Mouse (Mus musculus): ENCODE data around the gene Brap. TPM values are rescaled to one million over a fixed set of nuclear protein-coding genes. Genes with fewer than 3 reads are reported as not detected.
"Not testable (repeated sequence)": the region's sequence is repeated elsewhere in the genome, so short reads cannot be mapped to it uniquely, and the experiment has no call there.

Gene Brap
- polyA plus RNA-seq (2016; fragmentation: Nextera tagmentation; extraction: Ambion mirVana): 47.1 and 48.3 TPM in 2 replicates

- peak; percentile 76 for ATAC-seq (ENCODE audit: insufficient number of reproducible peaks, insufficient read depth, low FRiP score, low TSS enrichment, low read depth)
- 2% methylated on average over 84 of the region's 85 CpGs for WGBS
- peak within 1 kb of the TSS; percentile 87 for H3K4me2 ChIP-seq
- peak within 1 kb of the TSS; percentile 89 for H3K9ac ChIP-seq (replicated peaks)
- peak within 1 kb of the TSS; percentile 98 for H3K4me3 ChIP-seq (replicated peaks)
- no peaks in the 10 kb centered on the region for H3K9me3 ChIP-seq
- H3K4me1 ChIP-seq (replicated peaks): peaks cover 8% of the 10 kb centered on the region
- H3K36me3 ChIP-seq: peaks cover 29% of the 10 kb centered on the region
- peak within 1 kb of the TSS; percentile 78 for H3K27ac ChIP-seq
- H3K27me3 ChIP-seq: no peaks in the 10 kb centered on the region
Observed at GRCm38 (mm10) chr5:121660059-121660896, at the start of gene Brap, which contains the start of gene Acad10. TSS of gene Brap (plus strand) at chr5:121660563. TSS of gene Acad10 (minus strand) at chr5:121660514.

GRCm38 (mm10) chr5:121612036-121612435, 48.3 kb upstream of the Brap start:
- ATAC-seq (ENCODE audit: insufficient number of reproducible peaks, insufficient read depth, low FRiP score, low TSS enrichment, low read depth): no peak
- no peak overlapping the region for H3K9ac ChIP-seq (replicated peaks)
- H3K4me2 ChIP-seq: no peak overlapping the region
- H3K36me3 ChIP-seq: no peaks in the 10 kb centered on the region
- no peak overlapping the region for H3K27ac ChIP-seq
- no peak overlapping the region for H3K4me3 ChIP-seq (replicated peaks)
- no peaks in the 10 kb centered on the region for H3K4me1 ChIP-seq (replicated peaks)
- H3K27me3 ChIP-seq: no peaks in the 10 kb centered on the region
- H3K9me3 ChIP-seq: no peaks in the 10 kb centered on the region
- WGBS: 90% methylated on average over 6 of the region's 6 CpGs

- not testable (repeated sequence) for H3K9ac ChIP-seq (replicated peaks); H3K36me3 ChIP-seq; H3K4me2 ChIP-seq; H3K4me3 ChIP-seq (replicated peaks); H3K27me3 ChIP-seq; H3K9me3 ChIP-seq; H3K27ac ChIP-seq; ATAC-seq (ENCODE audit: insufficient number of reproducible peaks, insufficient read depth, low FRiP score, low TSS enrichment, low read depth)
- 89% methylated on average over 3 of the region's 3 CpGs for WGBS
- H3K4me1 ChIP-seq (replicated peaks): peaks cover 11% of the 10 kb centered on the region
Observed at GRCm38 (mm10) chr5:121614921-121615320, 45.4 kb upstream of the Brap start.

GRCm38 (mm10) chr5:121618592-121619513, 41.5 kb upstream of the Brap start, which contains the start of gene Acad12:
TSS of gene Acad12 (minus strand) at chr5:121618938.
- no peaks in the 10 kb centered on the region for H3K9me3 ChIP-seq
- peaks cover 12% of the 10 kb centered on the region for H3K4me1 ChIP-seq (replicated peaks)
- H3K36me3 ChIP-seq: no peaks in the 10 kb centered on the region
- H3K27ac ChIP-seq: peak within 1 kb of the TSS; percentile 78
- H3K9ac ChIP-seq (replicated peaks): peak within 1 kb of the TSS; percentile 79
- peak within 1 kb of the TSS; percentile 67 for H3K4me2 ChIP-seq
- no peaks in the 10 kb centered on the region for H3K27me3 ChIP-seq
- ATAC-seq (ENCODE audit: insufficient number of reproducible peaks, insufficient read depth, low FRiP score, low TSS enrichment, low read depth): peak; percentile 46; the same call in 1 of the 2 replicates
- H3K4me3 ChIP-seq (replicated peaks): peak within 1 kb of the TSS; percentile 72
- 1% methylated on average over 57 of the region's 58 CpGs for WGBS

GRCm38 (mm10) chr5:121621102-121621501, 39.3 kb upstream of the Brap start:
- 91% methylated on average over 5 of the region's 5 CpGs for WGBS
- peaks cover 12% of the 10 kb centered on the region for H3K4me1 ChIP-seq (replicated peaks)

GRCm38 (mm10) chr5:121623241-121623640, 37.1 kb upstream of the Brap start:
- Histone ChIP-seq H3K36me3 (no peaks in the 10 kb centered on the region), H3K9me3 (no peaks in the 10 kb centered on the region)
- 79% methylated on average over 3 of the region's 3 CpGs for WGBS

More at GRCm38 (mm10) chr5:121621102-121621501, 39.3 kb upstream of the Brap start:
- no peak for ATAC-seq (ENCODE audit: insufficient number of reproducible peaks, insufficient read depth, low FRiP score, low TSS enrichment, low read depth)
- Histone ChIP-seq H3K4me3 (replicated peaks) (no peak overlapping the region), H3K36me3 (no peaks in the 10 kb centered on the region), H3K27ac (no peak overlapping the region), H3K27me3 (no peaks in the 10 kb centered on the region), H3K9ac (replicated peaks) (no peak overlapping the region), H3K9me3 (no peaks in the 10 kb centered on the region), H3K4me2 (no peak overlapping the region)

DNA sequence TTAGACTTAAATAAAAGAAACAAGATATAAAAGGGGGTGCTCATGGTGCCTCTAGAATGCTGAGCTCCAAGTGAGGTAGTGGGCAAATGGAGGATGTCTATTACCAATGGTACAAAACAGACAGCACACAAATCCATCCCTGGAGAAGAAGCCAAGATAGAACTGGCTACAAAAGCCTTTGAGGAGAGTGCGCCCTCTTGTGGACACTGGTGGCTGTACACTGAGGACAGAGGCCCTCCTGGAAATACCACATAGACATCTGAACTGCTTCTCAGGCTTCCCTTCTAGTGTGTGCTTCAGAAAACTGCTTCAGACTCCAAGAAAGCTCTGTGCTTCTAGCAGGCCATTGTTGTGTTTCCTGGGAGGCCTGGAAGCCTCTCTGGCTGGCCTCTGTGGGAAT, 32.5 kb upstream of the Brap start:
- H3K4me1 ChIP-seq (replicated peaks): no peaks in the 10 kb centered on the region
- H3K27me3 ChIP-seq: no peaks in the 10 kb centered on the region
- WGBS: 0% methylated on average over 1 of the region's 1 CpGs
- no peak overlapping the region for H3K4me3 ChIP-seq (replicated peaks)
- H3K9me3 ChIP-seq: no peaks in the 10 kb centered on the region
- H3K36me3 ChIP-seq: no peaks in the 10 kb centered on the region
- no peak for ATAC-seq (ENCODE audit: insufficient number of reproducible peaks, insufficient read depth, low FRiP score, low TSS enrichment, low read depth)
- no peak overlapping the region for H3K27ac ChIP-seq
- no peak overlapping the region for H3K9ac ChIP-seq (replicated peaks)
- no peak overlapping the region for H3K4me2 ChIP-seq

More at GRCm38 (mm10) chr5:121623241-121623640, 37.1 kb upstream of the Brap start:
- Histone ChIP-seq H3K4me2 (no peak overlapping the region), H3K27ac (no peak overlapping the region), H3K4me1 (replicated peaks) (peaks cover 8% of the 10 kb centered on the region), H3K4me3 (replicated peaks) (no peak overlapping the region), H3K9ac (replicated peaks) (no peak overlapping the region), H3K27me3 (no peaks in the 10 kb centered on the region)
- ATAC-seq (ENCODE audit: insufficient number of reproducible peaks, insufficient read depth, low FRiP score, low TSS enrichment, low read depth): no peak

GRCm38 (mm10) chr5:121631106-121631647, 29.2 kb upstream of the Brap start:
- H3K36me3 ChIP-seq; H3K4me2 ChIP-seq; H3K27me3 ChIP-seq; H3K9ac ChIP-seq (replicated peaks); H3K27ac ChIP-seq; ATAC-seq (ENCODE audit: insufficient number of reproducible peaks, insufficient read depth, low FRiP score, low TSS enrichment, low read depth); H3K9me3 ChIP-seq; H3K4me1 ChIP-seq (replicated peaks); H3K4me3 ChIP-seq (replicated peaks): not testable (repeated sequence)
- 63% methylated on average over 7 of the region's 9 CpGs for WGBS

DNA sequence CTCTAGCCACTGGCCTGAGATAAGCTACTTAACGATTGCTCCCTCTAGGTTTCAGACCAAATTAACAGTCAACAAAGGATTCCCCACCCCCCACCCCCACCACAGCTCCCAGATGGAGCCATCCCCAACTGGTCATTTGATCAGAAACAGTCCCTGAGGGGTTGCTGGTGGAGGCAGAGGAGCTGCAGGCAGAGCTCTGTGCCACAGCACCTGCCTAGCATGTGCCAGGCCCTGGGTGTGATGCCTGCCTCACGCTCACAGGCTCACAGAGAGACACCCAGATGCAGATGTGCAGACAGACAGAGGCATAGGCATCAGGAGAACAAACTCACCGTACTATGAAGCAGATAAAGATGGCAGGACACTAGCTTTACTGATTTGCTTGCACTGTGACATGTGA, 27.6 kb upstream of the Brap start:
- 54% methylated on average over 3 of the region's 3 CpGs for WGBS
- Histone ChIP-seq H3K4me1 (replicated peaks) (no peaks in the 10 kb centered on the region), H3K4me3 (replicated peaks) (no peak overlapping the region), H3K4me2 (no peak overlapping the region), H3K27me3 (no peaks in the 10 kb centered on the region), H3K9me3 (no peaks in the 10 kb centered on the region), H3K9ac (replicated peaks) (no peak overlapping the region), H3K36me3 (no peaks in the 10 kb centered on the region), H3K27ac (no peak overlapping the region)
- no peak for ATAC-seq (ENCODE audit: insufficient number of reproducible peaks, insufficient read depth, low FRiP score, low TSS enrichment, low read depth)

DNA sequence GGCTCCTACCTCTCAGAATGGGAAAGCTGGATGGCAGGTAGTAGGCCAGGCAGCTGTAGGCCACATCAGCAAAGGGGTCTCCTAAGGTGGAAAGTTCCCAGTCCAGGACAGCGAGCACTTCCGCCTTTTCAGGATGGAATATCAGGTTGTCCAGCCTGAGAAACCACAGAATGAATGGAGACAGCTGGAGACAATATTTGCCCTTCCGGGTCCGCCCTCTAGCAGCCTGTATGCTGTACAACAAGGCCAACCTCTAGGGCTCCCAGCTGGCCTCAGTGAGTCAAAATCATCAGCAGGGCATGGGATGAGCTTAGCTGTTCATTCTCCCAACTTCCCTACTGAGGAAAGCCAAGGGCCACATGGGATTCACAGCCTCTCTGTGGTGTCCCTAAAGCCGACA, 25.7 kb upstream of the Brap start:
- no peak overlapping the region for H3K27ac ChIP-seq
- H3K9ac ChIP-seq (replicated peaks): no peak overlapping the region
- no peaks in the 10 kb centered on the region for H3K4me1 ChIP-seq (replicated peaks)
- H3K27me3 ChIP-seq: no peaks in the 10 kb centered on the region
- H3K4me3 ChIP-seq (replicated peaks): no peak overlapping the region
- H3K9me3 ChIP-seq: no peaks in the 10 kb centered on the region
- H3K36me3 ChIP-seq: no peaks in the 10 kb centered on the region
- H3K4me2 ChIP-seq: no peak overlapping the region
- no peak for ATAC-seq (ENCODE audit: insufficient number of reproducible peaks, insufficient read depth, low FRiP score, low TSS enrichment, low read depth)
- 94% methylated on average over 5 of the region's 5 CpGs for WGBS

GRCm38 (mm10) chr5:121637296-121637695, 23.1 kb upstream of the Brap start:
- ATAC-seq (ENCODE audit: insufficient number of reproducible peaks, insufficient read depth, low FRiP score, low TSS enrichment, low read depth): no peak
- Histone ChIP-seq H3K9me3 (no peaks in the 10 kb centered on the region), H3K9ac (replicated peaks) (no peak overlapping the region), H3K4me2 (no peak overlapping the region), H3K4me1 (replicated peaks) (no peaks in the 10 kb centered on the region), H3K27ac (no peak overlapping the region), H3K36me3 (no peaks in the 10 kb centered on the region), H3K27me3 (no peaks in the 10 kb centered on the region), H3K4me3 (replicated peaks) (no peak overlapping the region)
- WGBS: 76% methylated on average over 6 of the region's 6 CpGs

Measured in limb, embryonic 12.5 days (tissue).